Mouse (Mus musculus) forebrain, embryonic 12.5 days (tissue): ENCODE results near the gene Slc4a2. TPM values are rescaled to one million over a fixed set of nuclear protein-coding genes. Genes with fewer than 3 reads are reported as not detected.

Experiments
- ATAC-seq: fragments of 200-750 bp; cut with Nextera tagmentation; 2 replicates; pipeline ENCODE4 v1.8.0; 2017; ENCODE audit warnings: moderate TSS enrichment; ENCODE audit not compliant: low FRiP score
- H3K27ac ChIP-seq: fragments of 300-500 bp; sonication (generic); 2 replicates; pipeline ENCODE4 v1.5.1; 2016; ENCODE audit warnings: mild to moderate bottlenecking
- H3K27me3 ChIP-seq: fragments of 300-500 bp; sonication (generic); 2 replicates; pipeline ENCODE4 v1.6.1; 2016; ENCODE audit warnings: mild to moderate bottlenecking
- H3K36me3 ChIP-seq: fragments of 300-500 bp; sonication (generic); replicated peaks from 2 replicates; pipeline ENCODE4 v1.6.1; 2016; ENCODE audit warnings: mild to moderate bottlenecking
- H3K4me1 ChIP-seq: fragments of 300-500 bp; sonication (generic); 2 replicates; pipeline ENCODE4 v1.6.1; 2016
- H3K4me2 ChIP-seq: fragments of 300-500 bp; sonication (generic); 2 replicates; pipeline ENCODE4 v1.6.1; 2016; ENCODE audit warnings: mild to moderate bottlenecking, moderate library complexity
- H3K4me3 ChIP-seq: fragments of 300-500 bp; sonication (generic); replicated peaks from 2 replicates; pipeline ENCODE4 v1.5.1; 2016; ENCODE audit warnings: mild to moderate bottlenecking
- H3K9ac ChIP-seq: fragments of 300-500 bp; sonication (generic); 2 replicates; pipeline ENCODE4 v1.6.1; 2016; ENCODE audit warnings: mild to moderate bottlenecking
- H3K9me3 ChIP-seq: fragments of 300-500 bp; sonication (generic); 2 replicates; pipeline ENCODE4 v1.6.1; 2016
- WGBS: fragments of 180-500 bp; shearing (Covaris S2); methylation state at CpG from one replicate; pipeline ENCODE4 v1.1.7; 2016; 5-methylcytosine and 5-hydroxymethylcytosine counted together
- polyA plus RNA-seq: library from polyadenylated mRNA; unstranded; fragments of >200 nt; fragmentation: Nextera tagmentation; extraction: Ambion mirVana; gene quantifications from 2 replicates; pipeline ENCODE4 v1.2.1, GENCODE M21; 2016

Slc4a2 gene
- polyA plus RNA-seq, 1 experiment from 2014 or later, result 28.9 TPM

GRCm38 (mm10) chr5:24481647-24482046 lies 58.0 kb downstream of the Slc4a2 start:
- WGBS, result 6% methylated on average over 4 of the region's 4 CpGs
- Histone ChIP-seq H3K27me3 (peaks cover 31% of the 10 kb centered on the region), H3K4me1 (peaks cover 67% of the 10 kb centered on the region), H3K4me2 (no peak overlapping the region), H3K36me3 (peaks cover 69% of the 10 kb centered on the region), H3K4me3 (no peak overlapping the region), H3K9me3 (no peaks in the 10 kb centered on the region), H3K9ac (0 out of 2 replicates have a peak overlapping the region, but pooled peaks have one; percentile 8), H3K27ac (0 out of 2 replicates have a peak overlapping the region, but pooled peaks have one; percentile 27)
- ATAC-seq, result peak; percentile 53

DNA sequence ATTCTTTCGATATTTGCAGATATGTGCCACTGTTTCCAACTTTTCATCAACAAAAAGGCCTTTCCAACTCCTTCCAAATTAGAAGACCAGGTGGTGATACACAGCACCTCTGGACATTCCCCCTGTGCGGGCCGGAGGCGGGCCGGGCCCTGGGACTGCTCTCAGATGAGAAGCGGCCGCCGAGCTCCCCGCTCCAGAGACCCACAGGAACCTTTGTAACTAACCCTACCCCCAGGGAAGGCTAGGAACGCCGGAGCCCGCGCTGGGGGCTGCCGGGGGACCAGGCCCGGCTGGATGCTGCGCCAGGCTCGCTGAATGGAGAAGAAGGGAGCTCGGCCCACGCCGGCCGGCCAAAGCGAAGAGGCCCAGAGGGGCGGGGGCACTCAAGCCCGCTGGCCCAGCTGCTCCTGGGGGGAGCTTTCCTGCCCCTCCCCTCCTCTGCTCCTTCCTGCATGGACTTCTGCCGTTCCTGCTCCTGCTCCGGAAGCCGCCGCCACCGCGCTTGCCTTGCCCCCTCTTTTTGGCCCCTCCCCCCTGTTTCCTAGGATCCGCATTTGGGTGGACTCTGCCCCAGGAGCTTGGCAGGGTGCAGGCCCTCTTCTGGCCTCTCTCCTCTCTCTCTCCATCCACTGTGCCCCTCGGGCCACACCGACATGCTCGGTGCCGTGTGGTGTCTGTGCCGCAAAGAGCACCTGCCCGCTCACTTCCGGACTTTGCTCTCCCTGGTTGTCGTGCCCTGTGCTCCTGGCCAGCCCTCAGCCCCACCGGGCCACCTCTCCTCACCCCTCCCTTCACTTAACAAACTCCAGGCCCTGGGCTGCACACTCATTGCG lies 58.8 kb downstream of the Slc4a2 start:
- ATAC-seq, result no peak
- WGBS, result 37% methylated on average over 41 of the region's 41 CpGs
- H3K4me1 ChIP-seq, result peaks cover 67% of the 10 kb centered on the region
- peak overlapping the region; percentile 25; the same call in 1 of the 2 replicates for H3K9ac ChIP-seq
- 0 out of 2 replicates have a peak overlapping the region, but pooled peaks have one; percentile 32 for H3K27ac ChIP-seq
- no peaks in the 10 kb centered on the region for H3K9me3 ChIP-seq
- H3K36me3 ChIP-seq, result peaks cover 70% of the 10 kb centered on the region
- no peak overlapping the region for H3K4me3 ChIP-seq
- peak overlapping the region; percentile 21; the same call in 1 of the 2 replicates for H3K4me2 ChIP-seq
- H3K27me3 ChIP-seq, result peaks cover 36% of the 10 kb centered on the region

DNA sequence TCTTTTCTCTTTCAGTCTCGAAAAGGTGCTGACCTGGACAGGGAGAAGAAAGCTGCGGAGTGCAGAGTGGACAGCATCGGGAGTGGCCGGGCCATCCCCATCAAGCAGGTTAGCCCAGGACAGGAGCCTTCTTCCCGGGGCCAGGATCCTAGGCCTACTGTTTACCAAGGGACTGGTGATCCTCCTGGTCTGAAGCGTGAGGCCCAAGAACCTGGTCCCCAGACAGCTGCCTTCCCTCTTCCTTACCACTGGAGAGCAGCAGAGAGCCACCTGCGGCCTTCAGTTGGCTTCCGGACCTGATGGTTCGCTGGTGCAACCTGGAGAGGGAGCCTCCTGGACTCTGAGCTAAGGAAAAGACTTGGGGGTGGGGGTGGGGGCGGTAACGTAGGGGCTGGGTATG lies 59.7 kb downstream of the Slc4a2 start:
- ATAC-seq, result peak; percentile 13; the same call in 1 of the 2 replicates
- Histone ChIP-seq H3K27ac (peak overlapping the region; percentile 42; the same call in 1 of the 2 replicates), H3K9ac (no peak overlapping the region), H3K4me3 (no peak overlapping the region), H3K9me3 (no peaks in the 10 kb centered on the region), H3K36me3 (peaks cover 70% of the 10 kb centered on the region), H3K27me3 (peaks cover 40% of the 10 kb centered on the region), H3K4me2 (no peak overlapping the region), H3K4me1 (peaks cover 67% of the 10 kb centered on the region)
- WGBS, result 19% methylated on average over 11 of the region's 11 CpGs

DNA sequence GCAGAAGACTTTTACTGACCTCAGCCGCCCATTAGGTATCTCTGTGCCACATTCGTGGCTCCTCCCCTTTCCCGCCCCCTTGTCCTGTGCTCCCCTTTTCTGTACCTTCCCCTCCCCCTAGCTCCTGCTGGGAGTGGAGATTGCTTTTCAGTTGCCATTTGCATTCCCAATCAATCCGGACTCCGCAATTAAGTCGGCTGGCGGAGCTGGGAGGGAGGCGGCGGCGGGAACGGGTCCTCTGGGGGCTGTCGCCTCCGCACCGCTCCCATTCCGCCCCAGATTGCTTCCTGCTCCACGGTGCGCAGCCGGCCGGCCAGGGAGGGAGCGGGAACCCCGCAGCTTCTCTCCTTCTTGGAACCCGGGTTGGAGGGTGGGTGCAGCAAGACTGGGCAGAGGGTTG lies 61.3 kb downstream of the Slc4a2 start:
- Histone ChIP-seq H3K4me1 (peaks cover 67% of the 10 kb centered on the region), H3K9me3 (no peaks in the 10 kb centered on the region), H3K27ac (peak overlapping the region; percentile 81), H3K27me3 (peaks cover 49% of the 10 kb centered on the region), H3K36me3 (peaks cover 70% of the 10 kb centered on the region), H3K9ac (peak overlapping the region; percentile 54), H3K4me2 (peak overlapping the region; percentile 58), H3K4me3 (peak overlapping the region; percentile 29)
- WGBS, result 10% methylated on average over 22 of the region's 22 CpGs
- ATAC-seq, result peak; percentile 37

GRCm38 (mm10) chr5:24486097-24486496 lies 62.5 kb downstream of the Slc4a2 start:
- Histone ChIP-seq H3K36me3 (peaks cover 69% of the 10 kb centered on the region), H3K9me3 (no peaks in the 10 kb centered on the region), H3K4me2 (no peak overlapping the region), H3K9ac (no peak overlapping the region; the same call in 1 of the 2 replicates), H3K4me3 (no peak overlapping the region), H3K27ac (peak overlapping the region; percentile 42; the same call in 1 of the 2 replicates), H3K27me3 (peaks cover 51% of the 10 kb centered on the region), H3K4me1 (peaks cover 65% of the 10 kb centered on the region)
- no peak; the same call in 1 of the 2 replicates for ATAC-seq
- WGBS, result 3% methylated on average over 8 of the region's 8 CpGs

DNA sequence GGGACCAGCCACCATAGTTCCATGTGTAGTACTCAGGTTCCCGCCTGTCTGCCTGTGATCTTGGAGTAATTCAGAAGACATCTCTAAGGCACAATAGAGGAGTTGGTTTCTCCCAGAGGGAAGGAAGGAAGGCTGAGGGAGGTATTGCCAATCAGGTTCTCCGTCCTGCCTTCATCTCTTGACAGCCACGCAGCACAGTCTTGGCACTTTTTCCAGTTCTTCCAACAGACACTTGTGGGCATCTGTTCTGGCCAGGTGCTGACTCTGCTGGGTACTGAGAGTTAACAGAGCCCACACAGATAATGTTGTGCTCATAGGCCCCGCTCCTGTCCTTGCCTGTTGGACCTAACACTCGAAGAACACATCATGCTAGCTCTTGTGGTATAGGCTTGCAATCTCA lies 63.1 kb downstream of the Slc4a2 start:
- Histone ChIP-seq H3K4me2 (no peak overlapping the region), H3K9ac (no peak overlapping the region; the same call in 1 of the 2 replicates), H3K4me1 (peaks cover 59% of the 10 kb centered on the region), H3K27me3 (peaks cover 58% of the 10 kb centered on the region), H3K36me3 (peaks cover 73% of the 10 kb centered on the region), H3K9me3 (no peaks in the 10 kb centered on the region), H3K27ac (no peak overlapping the region), H3K4me3 (no peak overlapping the region)
- 90% methylated on average over 5 of the region's 5 CpGs for WGBS
- ATAC-seq, result no peak

- H3K4me2 ChIP-seq, result no peak overlapping the region
- H3K4me3 ChIP-seq, result no peak overlapping the region
- H3K27me3 ChIP-seq, result peaks cover 56% of the 10 kb centered on the region
- peaks cover 33% of the 10 kb centered on the region for H3K4me1 ChIP-seq
- 41% methylated on average over 14 of the region's 14 CpGs for WGBS
- H3K27ac ChIP-seq, result peak overlapping the region; percentile 46; the same call in 1 of the 2 replicates
- no peak for ATAC-seq
- peaks cover 77% of the 10 kb centered on the region for H3K36me3 ChIP-seq
- H3K9ac ChIP-seq, result no peak overlapping the region
- H3K9me3 ChIP-seq, result no peaks in the 10 kb centered on the region
Measured at GRCm38 (mm10) chr5:24490413-24490920, 66.8 kb downstream of the Slc4a2 start.

Other genes starting within 250 kb of the Slc4a2 start
- 9.8 and 10.1 TPM in 2 replicates for gene Kcnh2, start 72.2 kb upstream of the Slc4a2 start, polyA plus RNA-seq
- gene Nos3, start 59.0 kb upstream of the Slc4a2 start, polyA plus RNA-seq, result 7.1 and 7.2 TPM in 2 replicates
- gene Atg9b, start 31.7 kb upstream of the Slc4a2 start, polyA plus RNA-seq, result 0.34 and 0.53 TPM in 2 replicates
- gene Abcb8, start 30.2 kb upstream of the Slc4a2 start, polyA plus RNA-seq, result 43.6 and 47.4 TPM in 2 replicates
- 0.20 and 0.37 TPM in 2 replicates for gene Asic3, start 10.4 kb upstream of the Slc4a2 start, polyA plus RNA-seq
- gene Cdk5, start 307 bp upstream of the Slc4a2 start, polyA plus RNA-seq, result 62.2 and 63.7 TPM in 2 replicates
- gene Fastk, start 21.4 kb downstream of the Slc4a2 start, polyA plus RNA-seq, result 97.1 and 102 TPM in 2 replicates
- 28.6 and 30.7 TPM in 2 replicates for gene Tmub1, start 24.0 kb downstream of the Slc4a2 start, polyA plus RNA-seq
- gene Agap3, start 28.3 kb downstream of the Slc4a2 start, polyA plus RNA-seq, result 41.1 and 61.2 TPM in 2 replicates
- 1.1 and 1.2 TPM in 2 replicates for gene Gbx1, start 103.4 kb downstream of the Slc4a2 start, polyA plus RNA-seq
- gene Asb10, start 117.1 kb downstream of the Slc4a2 start, polyA plus RNA-seq, result 0.10 TPM in 1 of 2 replicates, not detected in the other
- 0.24 and 0.37 TPM in 2 replicates for gene 4931409K22Rik, start 133.0 kb downstream of the Slc4a2 start, polyA plus RNA-seq
- 141 and 142 TPM in 2 replicates for gene Abcf2, start 153.6 kb downstream of the Slc4a2 start, polyA plus RNA-seq
- gene Chpf2, start 162.9 kb downstream of the Slc4a2 start, polyA plus RNA-seq, result 18.7 and 18.8 TPM in 2 replicates
- 101 and 113 TPM in 2 replicates for gene Smarcd3, start 200.6 kb downstream of the Slc4a2 start, polyA plus RNA-seq